Mouse (Mus musculus) forebrain, embryonic 11.5 days (tissue): ENCODE measurements around the gene Adgrl2. TPM values are rescaled to one million over a fixed set of nuclear protein-coding genes. Genes with fewer than 3 reads are reported as not detected.
A peak's percentile ranks its signal among the peaks of the same experiment; 100 is the strongest.

Experiments
- ATAC-seq: fragments of 200-750 bp; cut with Nextera tagmentation; replicated peaks from 2 replicates; pipeline ENCODE4 v1.8.0; 2017; ENCODE audit warnings: moderate TSS enrichment; ENCODE audit not compliant: low FRiP score
- DNase-seq: peaks from one replicate; pipeline ENCODE4 v3.0.0-alpha.2; 2017; ENCODE audit warnings: low spot score
- H3K27ac ChIP-seq: fragments of 300-500 bp; sonication (generic); 2 replicates; pipeline ENCODE4 v1.5.1; 2014; ENCODE audit warnings: low read depth, low read length
- H3K27me3 ChIP-seq: fragments of 300-500 bp; sonication (generic); 2 replicates; pipeline ENCODE4 v1.6.1; 2014; ENCODE audit warnings: mild to moderate bottlenecking, low read length, mixed read lengths; ENCODE audit not compliant: control insufficient read depth, insufficient read depth
- H3K36me3 ChIP-seq: fragments of 300-500 bp; sonication (generic); 2 replicates; pipeline ENCODE4 v1.6.1; 2014; ENCODE audit warnings: mild to moderate bottlenecking, low read length, moderate library complexity, mixed read lengths; ENCODE audit not compliant: control insufficient read depth, insufficient read depth
- H3K4me1 ChIP-seq: fragments of 300-500 bp; sonication (generic); replicated peaks from 2 replicates; pipeline ENCODE4 v1.6.1; 2014; ENCODE audit warnings: low read length, mixed read lengths; ENCODE audit not compliant: control insufficient read depth, insufficient read depth
- H3K4me2 ChIP-seq: fragments of 300-500 bp; sonication (generic); 2 replicates; pipeline ENCODE4 v1.6.1; 2014; ENCODE audit warnings: low read depth, mild to moderate bottlenecking, low read length, moderate library complexity, mixed read lengths; ENCODE audit not compliant: severe bottlenecking
- H3K4me3 ChIP-seq: fragments of 300-500 bp; sonication (generic); 2 replicates; pipeline ENCODE4 v1.5.1; 2014; ENCODE audit warnings: low read depth, low read length
- H3K9ac ChIP-seq: fragments of 300-500 bp; sonication (generic); 2 replicates; pipeline ENCODE4 v1.6.1; 2014; ENCODE audit warnings: low read length
- H3K9me3 ChIP-seq: fragments of 300-500 bp; sonication (generic); 2 replicates; pipeline ENCODE4 v1.6.1; 2016; ENCODE audit warnings: low read length, mixed read lengths; ENCODE audit not compliant: control insufficient read depth
- WGBS: fragments of 180-500 bp; shearing (Covaris S2); extraction: QIAGEN DNeasy Blood & Tissue Kit; methylation state at CpG from one replicate; pipeline ENCODE4 v1.1.7; 2014; 5-methylcytosine and 5-hydroxymethylcytosine counted together
- polyA plus RNA-seq: library from polyadenylated mRNA; unstranded; fragments of >200 nt; fragmentation: Nextera tagmentation; extraction: Ambion mirVana; gene quantifications from 2 replicates; pipeline ENCODE4 v1.2.1, GENCODE M21; 2014

Gene Adgrl2
- polyA plus RNA-seq, 1 experiment from 2014 or later: 112 TPM

- Histone ChIP-seq H3K27me3 (no peaks in the 10 kb centered on the region), H3K9me3 (no peaks in the 10 kb centered on the region), H3K27ac (peak overlapping the region; percentile 99), H3K9ac (peak overlapping the region; percentile 98), H3K4me3 (peak overlapping the region; percentile 97), H3K4me2 (peak overlapping the region; percentile 70), H3K4me1 (peaks cover 3% of the 10 kb centered on the region), H3K36me3 (no peaks in the 10 kb centered on the region)
- ATAC-seq (peak; percentile 65), DNase-seq (peak; percentile 92)
- WGBS: under 1% methylated on average over 64 of the region's 68 CpGs
Measured at GRCm38 (mm10) chr3:148989818-148990530, 381 bp downstream of the Adgrl2 start.

DNA sequence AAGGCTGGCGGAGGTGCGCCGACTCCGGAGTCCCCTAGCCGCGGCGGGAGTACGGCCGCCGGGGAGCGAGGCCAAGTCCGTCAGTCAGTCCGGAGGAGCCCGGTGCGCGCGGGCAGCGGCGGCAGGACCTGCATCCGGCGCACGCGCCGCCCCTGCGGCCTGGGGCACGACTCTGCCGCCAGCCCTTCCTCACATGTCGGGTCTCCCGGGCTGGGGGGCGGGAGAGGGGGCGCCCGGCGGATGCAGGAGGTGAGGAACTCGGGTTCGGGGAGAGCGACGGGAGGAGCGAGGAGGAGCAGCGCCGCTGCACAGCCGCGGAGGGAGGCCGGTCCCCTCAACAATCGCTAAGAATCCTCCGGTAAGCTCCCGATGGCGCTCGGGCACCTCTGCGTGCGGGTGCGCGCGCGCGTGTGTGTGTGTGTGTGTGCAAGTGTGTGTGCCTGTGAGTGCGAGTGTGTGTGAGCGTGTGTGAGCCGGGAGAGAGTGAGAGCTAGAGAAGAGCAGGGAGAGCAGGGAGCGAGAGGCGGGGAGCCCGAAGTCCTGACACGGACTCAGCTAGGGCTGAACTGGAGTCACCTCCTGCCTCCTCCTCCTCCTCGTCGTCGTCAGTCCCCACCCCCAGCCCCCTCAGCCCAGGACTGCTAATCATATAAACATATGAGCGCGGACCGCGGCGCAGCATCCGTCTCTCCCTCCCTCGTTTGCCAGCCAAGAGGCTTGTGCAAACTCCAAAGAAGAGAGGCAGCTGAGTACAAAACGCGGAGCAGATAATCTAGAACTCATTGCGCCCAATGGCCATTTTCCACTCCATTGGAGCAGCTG, 1.1 kb downstream of the Adgrl2 start:
- peaks cover 8% of the 10 kb centered on the region for H3K4me1 ChIP-seq
- no peaks in the 10 kb centered on the region for H3K36me3 ChIP-seq
- H3K9me3 ChIP-seq: no peaks in the 10 kb centered on the region
- under 1% methylated on average over 74 of the region's 75 CpGs for WGBS
- H3K27ac ChIP-seq: peak overlapping the region; percentile 99
- peak overlapping the region; percentile 70 for H3K4me2 ChIP-seq
- no peaks in the 10 kb centered on the region for H3K27me3 ChIP-seq
- H3K4me3 ChIP-seq: peak overlapping the region; percentile 97
- DNase-seq (peak; percentile 94), ATAC-seq (peak; percentile 79)
- H3K9ac ChIP-seq: peak overlapping the region; percentile 98

DNA sequence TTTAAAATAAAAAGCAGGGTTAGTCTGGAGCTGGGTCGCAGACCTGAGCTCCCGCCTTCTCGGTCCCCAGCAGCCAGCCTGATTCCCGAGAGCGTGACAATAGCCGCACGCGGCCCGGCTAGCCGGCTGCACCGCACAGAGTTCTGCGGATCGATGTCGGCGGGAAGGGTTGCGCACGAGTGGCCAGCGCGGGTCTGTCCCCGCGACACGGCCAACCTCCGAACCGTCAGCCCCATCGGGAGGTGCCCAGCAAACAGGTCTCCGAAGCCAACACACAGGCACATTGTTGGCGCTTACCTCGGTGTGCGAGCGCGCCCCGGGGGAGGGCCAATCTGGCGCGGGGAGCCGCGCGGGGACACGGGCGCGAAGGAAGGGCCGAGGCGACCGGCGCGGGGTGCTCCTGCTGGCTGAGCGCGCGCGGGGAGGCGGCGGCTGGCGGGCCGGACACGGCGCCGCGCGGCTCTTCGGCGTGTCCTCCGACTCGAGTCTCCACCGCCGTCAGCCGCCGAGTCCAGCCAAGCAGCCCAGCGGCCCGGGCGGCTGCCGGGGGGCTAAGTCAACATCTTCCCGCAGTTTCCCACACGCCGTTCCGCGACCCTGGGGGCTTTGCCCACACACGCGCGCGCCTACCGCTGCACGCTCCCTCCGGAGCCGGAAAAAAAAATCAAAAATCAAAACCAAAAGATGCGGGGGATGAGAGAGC, 1.9 kb downstream of the Adgrl2 start:
- peak overlapping the region; percentile 97 for H3K4me3 ChIP-seq
- DNase-seq (peak; percentile 77), ATAC-seq (no peak)
- no peaks in the 10 kb centered on the region for H3K27me3 ChIP-seq
- H3K4me2 ChIP-seq: peak overlapping the region; percentile 70
- H3K27ac ChIP-seq: peak overlapping the region; percentile 99
- under 1% methylated on average over 57 of the region's 84 CpGs for WGBS
- H3K9ac ChIP-seq: peak overlapping the region; percentile 98
- no peaks in the 10 kb centered on the region for H3K36me3 ChIP-seq
- peaks cover 8% of the 10 kb centered on the region for H3K4me1 ChIP-seq
- no peaks in the 10 kb centered on the region for H3K9me3 ChIP-seq

DNA sequence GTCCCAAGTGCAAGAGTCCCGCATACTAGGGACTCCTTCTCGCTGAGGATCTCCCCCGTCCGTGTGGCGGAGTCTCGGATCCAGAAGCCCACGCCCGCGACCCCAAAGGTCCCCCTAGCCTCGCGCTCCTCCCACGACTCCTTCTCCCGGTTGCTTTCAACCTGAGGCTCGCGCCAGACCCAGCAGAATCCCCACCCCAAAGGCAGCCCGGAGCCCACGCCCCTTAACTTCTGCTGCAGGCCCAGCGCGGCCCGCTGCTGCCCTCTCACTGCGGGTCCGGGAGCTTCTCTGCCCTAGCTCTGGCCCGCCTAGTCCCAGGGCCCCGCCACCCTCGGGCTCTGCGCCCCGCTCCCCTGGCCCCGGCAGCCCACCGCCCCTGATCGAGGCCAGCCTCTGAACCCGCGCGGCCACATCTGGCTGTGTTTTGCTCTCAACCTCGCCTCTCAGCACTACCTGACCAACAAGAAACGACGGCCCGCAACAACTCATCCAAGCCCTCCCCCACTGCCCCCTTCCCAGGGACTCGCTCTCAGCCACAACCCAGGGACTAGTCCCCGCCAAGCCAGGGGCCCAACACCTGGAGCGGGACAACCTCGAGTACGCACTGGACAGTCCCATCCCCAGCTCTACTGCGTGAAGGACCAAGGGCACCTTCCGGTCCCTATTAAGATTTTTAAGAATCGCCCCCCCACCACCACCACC, 2.6 kb downstream of the Adgrl2 start:
- Histone ChIP-seq H3K27ac (peak overlapping the region; percentile 99), H3K4me1 (peaks cover 8% of the 10 kb centered on the region), H3K36me3 (no peaks in the 10 kb centered on the region), H3K9ac (peak overlapping the region; percentile 98), H3K4me2 (peak overlapping the region; percentile 70), H3K27me3 (no peaks in the 10 kb centered on the region), H3K4me3 (peak overlapping the region; percentile 97), H3K9me3 (no peaks in the 10 kb centered on the region)
- ATAC-seq (peak; percentile 42), DNase-seq (peak; percentile 92)
- under 1% methylated on average over 45 of the region's 45 CpGs for WGBS

GRCm38 (mm10) chr3:148986894-148987590, 3.3 kb downstream of the Adgrl2 start:
- H3K4me2 ChIP-seq: peak overlapping the region; percentile 70
- peak overlapping the region; percentile 99 for H3K27ac ChIP-seq
- ATAC-seq (no peak), DNase-seq (peak; percentile 72)
- peaks cover 8% of the 10 kb centered on the region for H3K4me1 ChIP-seq
- no peaks in the 10 kb centered on the region for H3K27me3 ChIP-seq
- H3K9ac ChIP-seq: peak overlapping the region; percentile 98
- WGBS: under 1% methylated on average over 27 of the region's 27 CpGs
- H3K9me3 ChIP-seq: no peaks in the 10 kb centered on the region
- H3K36me3 ChIP-seq: no peaks in the 10 kb centered on the region
- peak overlapping the region; percentile 97 for H3K4me3 ChIP-seq

GRCm38 (mm10) chr3:148986296-148986893, 4.0 kb downstream of the Adgrl2 start:
- peak; percentile 6; the same call in 1 of the 2 replicates for ATAC-seq
- Histone ChIP-seq H3K9ac (peak overlapping the region; percentile 98), H3K4me2 (peak overlapping the region; percentile 70), H3K27me3 (no peaks in the 10 kb centered on the region), H3K4me3 (peak overlapping the region; percentile 97), H3K27ac (peak overlapping the region; percentile 99), H3K36me3 (no peaks in the 10 kb centered on the region), H3K9me3 (no peaks in the 10 kb centered on the region), H3K4me1 (peaks cover 6% of the 10 kb centered on the region)
- WGBS: under 1% methylated on average over 17 of the region's 17 CpGs
- DNase-seq: peak; percentile 71

GRCm38 (mm10) chr3:148984326-148984725, 6.0 kb downstream of the Adgrl2 start:
- H3K9ac ChIP-seq: no peak overlapping the region
- peak overlapping the region; percentile 37; the same call in 1 of the 2 replicates for H3K4me2 ChIP-seq
- H3K27me3 ChIP-seq: no peaks in the 10 kb centered on the region
- DNase-seq (no peak), ATAC-seq (no peak)
- peaks cover 4% of the 10 kb centered on the region for H3K4me1 ChIP-seq
- no peak overlapping the region; the same call in 1 of the 2 replicates for H3K4me3 ChIP-seq
- H3K36me3 ChIP-seq: no peaks in the 10 kb centered on the region
- WGBS: 36% methylated on average over 6 of the region's 6 CpGs
- H3K9me3 ChIP-seq: no peaks in the 10 kb centered on the region
- no peak overlapping the region for H3K27ac ChIP-seq
